In the genomic region with DNA sequence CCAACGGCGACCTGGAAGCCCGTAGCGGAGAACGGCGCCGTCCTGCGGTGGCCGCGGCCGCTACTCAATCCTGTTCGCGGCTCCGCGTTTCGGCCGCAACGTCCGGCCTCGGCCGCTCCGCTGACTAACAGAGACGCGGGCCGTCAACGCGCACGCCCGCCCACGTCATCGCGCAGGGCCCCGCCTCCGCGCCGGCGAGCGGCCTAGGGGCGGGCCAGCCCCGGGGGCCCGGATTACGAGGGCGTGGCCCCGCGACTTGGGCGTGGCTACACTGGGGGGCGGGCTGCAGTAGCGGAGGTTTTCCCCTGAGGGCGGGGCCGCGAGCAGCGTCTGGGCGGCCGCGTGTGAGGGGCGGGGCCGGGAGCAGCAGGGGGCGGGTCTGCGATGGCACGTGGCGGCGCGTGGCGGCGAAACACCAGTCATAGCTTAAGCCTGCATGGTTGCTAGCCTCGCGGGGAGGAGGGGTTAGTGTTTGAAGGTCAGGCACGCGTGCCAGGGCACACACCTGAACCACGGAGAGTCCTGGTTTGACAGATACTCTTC, we compare ENCODE assay signal across 8 mouse cellular contexts. TPM values are rescaled to one million over a fixed set of nuclear protein-coding genes. Genes with fewer than 3 reads are reported as not detected.
DNase-seq lines count a peak whose midpoint lies in the region; ATAC-seq lines count a peak whose summit lies in the region.

Mapk8 (minus strand) TSS at position 132 of the 543 bp plus-strand sequence.

- peak; percentile 97 for ATAC-seq in embryonic facial prominence, embryonic 14.5 days (ENCODE audit: low read depth)
- peak; percentile 98 for ATAC-seq in kidney, embryonic 14.5 days (ENCODE audit: low FRiP score, low TSS enrichment)
- ATAC-seq in limb, embryonic 15.5 days (ENCODE audit: insufficient number of reproducible peaks, low FRiP score, low TSS enrichment, low read depth): peak; percentile 97

- peak; percentile 85 for DNase-seq in 3T3-L1 (ENCODE audit: low read depth, low spot score)
- peak; percentile 97 to 98 for DNase-seq in adrenal gland, postnatal 4 days (ENCODE audit: low spot score in 2 of 2)
- peak; percentile 96 for DNase-seq in embryonic facial prominence, embryonic 14.5 days (ENCODE audit: low spot score)
- DNase-seq in heart, adult 9 months (ENCODE audit: low spot score in 2 of 2): peak; percentile 96
- peak; percentile 95 to 99 for DNase-seq in monocyte, adult 2 months (ENCODE audit: low read depth in 1 of 2, low spot score in 2 of 2)
- DNase-seq in spleen, postnatal 36 days (ENCODE audit: low spot score in 2 of 2): peak; percentile 96 to 97

- no peaks in the 10 kb centered on the region for H3K9me3 ChIP-seq in embryonic facial prominence, embryonic 14.5 days (ENCODE audit: control insufficient read depth, low read length)
- H3K9me3 ChIP-seq in kidney, embryonic 14.5 days (ENCODE audit: control insufficient read depth, low read length): no peaks in the 10 kb centered on the region
- H3K9me3 ChIP-seq in limb, embryonic 15.5 days: no peaks in the 10 kb centered on the region

- peak within 1 kb of the TSS; percentile 92 for H3K27ac ChIP-seq in embryonic facial prominence, embryonic 14.5 days (replicated peaks; ENCODE audit: low read depth, low read length)
- H3K27ac ChIP-seq in kidney, embryonic 14.5 days (ENCODE audit: low read depth, low read length): peak within 1 kb of the TSS; percentile 86
- peak within 1 kb of the TSS; percentile 87 for H3K27ac ChIP-seq in limb, embryonic 15.5 days

- H3K9ac ChIP-seq in embryonic facial prominence, embryonic 14.5 days (ENCODE audit: low read depth, low read length): peak within 1 kb of the TSS; percentile 94
- H3K9ac ChIP-seq in kidney, embryonic 14.5 days (ENCODE audit: low read depth, low read length): peak within 1 kb of the TSS; percentile 87
- peak within 1 kb of the TSS; percentile 74 for H3K9ac ChIP-seq in limb, embryonic 15.5 days

- H3K4me2 ChIP-seq in embryonic facial prominence, embryonic 14.5 days (ENCODE audit: low read depth, low read length): peak within 1 kb of the TSS; percentile 61
- H3K4me2 ChIP-seq in kidney, embryonic 14.5 days (replicated peaks; ENCODE audit: low read depth, low read length): peak within 1 kb of the TSS; percentile 59
- peak within 1 kb of the TSS; percentile 67 for H3K4me2 ChIP-seq in limb, embryonic 15.5 days

- no peaks in the 10 kb centered on the region for H3K36me3 ChIP-seq in embryonic facial prominence, embryonic 14.5 days (ENCODE audit: control insufficient read depth, insufficient read depth, low read length)
- H3K36me3 ChIP-seq in kidney, embryonic 14.5 days (ENCODE audit: control insufficient read depth, insufficient read depth, low read length): no peaks in the 10 kb centered on the region
- H3K36me3 ChIP-seq in limb, embryonic 15.5 days: no peaks in the 10 kb centered on the region

- H3K27me3 ChIP-seq in embryonic facial prominence, embryonic 14.5 days (replicated peaks; ENCODE audit: control insufficient read depth, insufficient read depth, low read length): 0 out of 2 replicates have a peak, but pooled peaks cover 6% of the 10 kb centered on the region
- H3K27me3 ChIP-seq in kidney, embryonic 14.5 days (ENCODE audit: control insufficient read depth, insufficient read depth, low read length): no peaks in the 10 kb centered on the region
- no peaks in the 10 kb centered on the region for H3K27me3 ChIP-seq in limb, embryonic 15.5 days

- H3K4me1 ChIP-seq in embryonic facial prominence, embryonic 14.5 days (ENCODE audit: control insufficient read depth, insufficient read depth, low read length): peaks cover 9% of the 10 kb centered on the region
- 0 out of 2 replicates have a peak, but pooled peaks cover 3% of the 10 kb centered on the region for H3K4me1 ChIP-seq in kidney, embryonic 14.5 days (ENCODE audit: control insufficient read depth, insufficient read depth, low read length)
- peaks cover 8% of the 10 kb centered on the region; the same call in 1 of the 2 replicates for H3K4me1 ChIP-seq in limb, embryonic 15.5 days

- 2% methylated on average over 6 of the region's 70 CpGs for WGBS in embryonic facial prominence, embryonic 14.5 days
- under 1% methylated on average over 63 of the region's 70 CpGs for WGBS in kidney, embryonic 14.5 days
- under 1% methylated on average over 66 of the region's 70 CpGs for WGBS in limb, embryonic 15.5 days

- H3K4me3 ChIP-seq in embryonic facial prominence, embryonic 14.5 days (ENCODE audit: low read depth, low read length): peak within 1 kb of the TSS; percentile 93
- peak within 1 kb of the TSS; percentile 86 for H3K4me3 ChIP-seq in kidney, embryonic 14.5 days (ENCODE audit: low read length)
- H3K4me3 ChIP-seq in limb, embryonic 15.5 days: peak within 1 kb of the TSS; percentile 87

RNA-seq across cellular contexts. Expression of gene Mapk8, which starts in this region (rescaled TPM):
- 10 to 100 TPM; 39.8 to 40.2 TPM for total RNA-seq in adrenal gland, postnatal 4 days (2021)
- 13.1 and 14.4 TPM in 2 replicates for polyA plus RNA-seq in embryonic facial prominence, embryonic 14.5 days (2014; fragmentation: Nextera tagmentation; extraction: Ambion mirVana)
- polyA plus RNA-seq in kidney, embryonic 14.5 days (2014; fragmentation: Nextera tagmentation; extraction: Ambion mirVana): 23.1 and 24.5 TPM in 2 replicates
- 14.2 and 14.8 TPM in 2 replicates for polyA plus RNA-seq in limb, embryonic 15.5 days (2015; fragmentation: Nextera tagmentation; extraction: Ambion mirVana)

Comparison
In these comparisons a context has a peak if more than half of its experiments do, and no peak if none do; other contexts are left out.
1. Peak in every context shown above with its lines: DNase-seq, ATAC-seq, H3K4me3 ChIP-seq and H3K27ac ChIP-seq.